Mouse (Mus musculus) left cerebral cortex, postnatal 14 days (tissue): ENCODE data around the gene Tmem176b. TPM values are rescaled to one million over a fixed set of nuclear protein-coding genes. Genes with fewer than 3 reads are reported as not detected.
"Not testable (repeated sequence)": the region's sequence is repeated elsewhere in the genome, so short reads cannot be mapped to it uniquely, and the experiment has no call there.

ENCODE experiments used
- DNase-seq, 2 experiments: peaks; one replicate each; pipeline ENCODE4 v3.0.0; 2021 to 2022; ENCODE audit warnings: low spot score in 2 of 2, mixed read lengths in 1 of 2
- intact Hi-C: fragments of 180-260 bp; cut with DNase I; formaldehyde crosslinking; loops from one replicate; pipeline ENCODE4 v1.15.1; 2025
- long read RNA-seq, 2 experiments: library from polyadenylated mRNA; stranded (forward); transcript quantifications; one replicate each; pipeline ENCODE4 v2.0.0; 2021
- total RNA-seq, 2 experiments: library from RNA; stranded (reverse); gene quantifications; 2 replicates each; pipeline ENCODE4 v1.2.3; 2021

Tmem176b gene
- 10 to 100 TPM; 45.7 to 47.3 TPM for total RNA-seq
- long read RNA-seq, experiment 1, transcript Tmem176b-209 (7 exons, 986 nt), result minor isoform, 5 of 32 reads
- long read RNA-seq, experiment 1, transcript Tmem176b-203 (7 exons, 1,414 nt), result major isoform, 17 of 32 reads
- long read RNA-seq, experiment 1, partial matches to known transcripts, result 0 of 32 reads
- long read RNA-seq, experiment 1, other reads (novel, unspliced or antisense), result 8 of 32 reads
- long read RNA-seq, experiment 2, transcript Tmem176b-203 (7 exons, 1,414 nt), result major isoform, 11 of 22 reads
- long read RNA-seq, experiment 2, transcript Tmem176b-209 (7 exons, 986 nt), result minor isoform, 5 of 22 reads
- long read RNA-seq, experiment 2, partial matches to known transcripts, result 3 of 22 reads
- long read RNA-seq, experiment 2, other reads (novel, unspliced or antisense), result 3 of 22 reads

GRCm38 (mm10) chr6:48840973-48841625 is at the start of gene Tmem176b:
Gene Tmem176b (minus strand): TSS chr6:48841496.
- intact Hi-C loops, result no loop called here
- peak; percentile 85 to 90 for DNase-seq

- intact Hi-C loops, result no loop called here
- peak; percentile 12 for DNase-seq
These were observed 35.3 kb upstream of the Tmem176b start for GRCm38 (mm10) chr6:48876510-48877135.

GRCm38 (mm10) chr6:48875515-48875914 is 34.2 kb upstream of the Tmem176b start:
- no peak for DNase-seq
- intact Hi-C loops, result no loop called here

- no peak for DNase-seq
- intact Hi-C loops, result no loop called here
These were observed 33.3 kb upstream of the Tmem176b start for GRCm38 (mm10) chr6:48874576-48874975.

GRCm38 (mm10) chr6:48872596-48872995 is 31.3 kb upstream of the Tmem176b start, which contains the start of gene Aoc1:
Gene Aoc1 (plus strand): TSS chr6:48872896.
- intact Hi-C loops, result no loop called here

GRCm38 (mm10) chr6:48869774-48870173 is 28.5 kb upstream of the Tmem176b start:
- no peak for DNase-seq
- intact Hi-C loops, result no loop called here

More at GRCm38 (mm10) chr6:48872596-48872995, 31.3 kb upstream of the Tmem176b start, which contains the start of gene Aoc1:
- no peak for DNase-seq

- no peak for DNase-seq
- intact Hi-C loops, result no loop called here
These were observed 25.9 kb upstream of the Tmem176b start for GRCm38 (mm10) chr6:48867158-48867557.

- intact Hi-C loops, result not testable (repeated sequence)
These were observed 25.2 kb upstream of the Tmem176b start for GRCm38 (mm10) chr6:48866355-48866950.

GRCm38 (mm10) chr6:48865152-48865745 is 24.0 kb upstream of the Tmem176b start:
- intact Hi-C loops, result no loop called here
- no peak for DNase-seq

More at GRCm38 (mm10) chr6:48866355-48866950, 25.2 kb upstream of the Tmem176b start:
- not testable (repeated sequence) for DNase-seq

- intact Hi-C loops, result loop anchor here (5.0 kb wide), 1 partner anchor 93 kb away; no protein-coding TSS in a partner anchor
- no peak for DNase-seq
These were observed 23.4 kb upstream of the Tmem176b start for GRCm38 (mm10) chr6:48864723-48865122.

GRCm38 (mm10) chr6:48864181-48864580 is 22.9 kb upstream of the Tmem176b start:
- intact Hi-C loops, result loop anchor here (5.0 kb wide), 1 partner anchor 93 kb away; no protein-coding TSS in a partner anchor
- no peak for DNase-seq

GRCm38 (mm10) chr6:48863488-48863887 is 22.2 kb upstream of the Tmem176b start:
- intact Hi-C loops, result loop anchor here (5.0 kb wide), 1 partner anchor 94 kb away; no protein-coding TSS in a partner anchor
- DNase-seq, result no peak

GRCm38 (mm10) chr6:48862816-48863215 is 21.5 kb upstream of the Tmem176b start:
- intact Hi-C loops, result loop anchor here (5.0 kb wide), 1 partner anchor 94 kb away; no protein-coding TSS in a partner anchor
- no peak for DNase-seq

- intact Hi-C loops, result loop anchor here (5.0 kb wide), 1 partner anchor 96 kb away; no protein-coding TSS in a partner anchor
- DNase-seq, result no peak
These were observed 20.5 kb upstream of the Tmem176b start for GRCm38 (mm10) chr6:48861616-48862280.

GRCm38 (mm10) chr6:48860851-48861250 is 19.6 kb upstream of the Tmem176b start:
- intact Hi-C loops, result loop anchor here (5.0 kb wide), 1 partner anchor 96 kb away; no protein-coding TSS in a partner anchor
- no peak for DNase-seq

GRCm38 (mm10) chr6:48860130-48860815 is 19.0 kb upstream of the Tmem176b start:
- DNase-seq, result peak; percentile 54 to 66
- intact Hi-C loops, result loop anchor here (5.0 kb wide), 1 partner anchor 97 kb away; no protein-coding TSS in a partner anchor

GRCm38 (mm10) chr6:48857613-48858302 is 16.5 kb upstream of the Tmem176b start:
- intact Hi-C loops, result loop anchor here (5.0 kb wide), 1 partner anchor 40 kb away; no protein-coding TSS in a partner anchor
- DNase-seq, result no peak
